Mouse (Mus musculus) lung, postnatal 0 days (tissue): ENCODE results near the gene Ddah1. TPM values are rescaled to one million over a fixed set of nuclear protein-coding genes. Genes with fewer than 3 reads are reported as not detected.

Source experiments
- ATAC-seq: fragments of 200-750 bp; cut with Nextera tagmentation; 2 replicates; pipeline ENCODE4 v1.8.0; 2017; ENCODE audit warnings: moderate library complexity
- DNase-seq: peaks from one replicate; pipeline ENCODE4 v3.0.0-alpha.2; 2016; ENCODE audit warnings: low spot score
- H3K27ac ChIP-seq: fragments of 300-500 bp; sonication (generic); 2 replicates; pipeline ENCODE4 v1.5.1; 2014; ENCODE audit warnings: antibody characterized with exemption, mild to moderate bottlenecking, low read length, mixed read lengths
- H3K27me3 ChIP-seq: fragments of 300-500 bp; sonication (generic); replicated peaks from 2 replicates; pipeline ENCODE4 v1.6.1; 2014; ENCODE audit warnings: low read length, mixed read lengths; ENCODE audit not compliant: insufficient read depth
- H3K36me3 ChIP-seq: fragments of 300-500 bp; sonication (generic); 2 replicates; pipeline ENCODE4 v1.6.1; 2014; ENCODE audit warnings: low read length, mixed read lengths; ENCODE audit not compliant: insufficient read depth
- H3K4me1 ChIP-seq: fragments of 300-500 bp; sonication (generic); 2 replicates; pipeline ENCODE4 v1.6.1; 2014; ENCODE audit warnings: antibody characterized with exemption, low read depth, low read length, mixed read lengths; ENCODE audit not compliant: insufficient read depth
- H3K4me2 ChIP-seq: fragments of 300-500 bp; sonication (generic); replicated peaks from 2 replicates; pipeline ENCODE4 v1.6.1; 2014; ENCODE audit warnings: low read depth, mild to moderate bottlenecking, low read length, moderate library complexity, mixed read lengths
- H3K4me3 ChIP-seq: fragments of 300-500 bp; sonication (generic); 2 replicates; pipeline ENCODE4 v1.5.1; 2014; ENCODE audit warnings: low read depth, low read length
- H3K9ac ChIP-seq: fragments of 300-500 bp; sonication (generic); replicated peaks from 2 replicates; pipeline ENCODE4 v1.6.1; 2014; ENCODE audit warnings: low read depth, mild to moderate bottlenecking
- H3K9me3 ChIP-seq: fragments of 300-500 bp; sonication (generic); 2 replicates; pipeline ENCODE4 v1.6.1; 2016; ENCODE audit warnings: low read length, mixed read lengths
- CTCF ChIP-seq: IDR thresholded peaks from 2 replicates; pipeline ENCODE4 v1.5.1; 2016; ENCODE audit warnings: antibody characterized with exemption, mild to moderate bottlenecking
- EP300 ChIP-seq: IDR thresholded peaks from 2 replicates; pipeline ENCODE4 v1.6.1; 2016; ENCODE audit warnings: antibody characterized with exemption, mild to moderate bottlenecking, control low read depth
- WGBS: fragments of 180-500 bp; shearing (Covaris S2); extraction: QIAGEN DNeasy Blood & Tissue Kit; methylation state at CpG from one replicate; pipeline ENCODE4 v1.1.7; 2014; 5-methylcytosine and 5-hydroxymethylcytosine counted together
- polyA plus RNA-seq: library from polyadenylated mRNA; unstranded; fragments of >200 nt; fragmentation: Nextera tagmentation; extraction: Ambion mirVana; gene quantifications from 2 replicates; pipeline ENCODE4 v1.2.1, GENCODE M21; 2015

The Ddah1 gene
- polyA plus RNA-seq, 1 experiment from 2014 or later: 20.2 TPM

DNA sequence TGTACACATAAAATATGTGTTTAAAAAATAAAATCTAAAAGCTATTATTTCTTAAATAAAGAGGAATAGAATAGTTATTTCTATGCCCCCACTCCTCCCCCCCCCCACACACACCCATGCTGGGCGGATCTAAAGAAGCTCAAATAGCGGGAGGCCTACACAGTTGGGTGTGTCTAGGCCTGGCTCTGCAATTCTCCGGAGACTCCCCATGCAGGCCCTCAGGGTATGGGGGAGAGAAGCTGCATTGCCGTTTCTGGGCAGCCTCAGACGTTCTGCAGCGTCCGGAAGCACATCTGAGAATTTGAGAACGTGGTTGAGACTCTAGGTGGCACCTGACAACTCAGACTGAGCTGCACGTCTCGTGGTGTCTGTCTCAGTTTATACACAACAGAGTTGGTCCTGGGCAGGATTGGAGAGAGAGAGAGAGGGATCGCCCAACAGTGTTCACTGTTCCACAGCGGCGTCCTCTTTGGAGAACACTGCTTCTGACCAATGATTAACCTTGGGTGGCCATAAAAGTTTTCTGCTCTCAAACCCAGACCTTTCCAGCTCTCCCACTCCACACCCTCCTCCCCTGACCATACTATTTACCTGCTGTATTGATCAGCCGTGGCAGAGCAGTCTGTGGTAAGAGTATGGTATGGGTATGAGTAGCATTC lies 22.4 kb downstream of the Ddah1 start:
- Histone ChIP-seq H3K4me1 (no peaks in the 10 kb centered on the region), H3K4me2 (no peak overlapping the region), H3K4me3 (no peak overlapping the region), H3K9ac (no peak overlapping the region), H3K27ac (no peak overlapping the region), H3K27me3 (no peaks in the 10 kb centered on the region), H3K9me3 (no peaks in the 10 kb centered on the region), H3K36me3 (no peaks in the 10 kb centered on the region)
- WGBS: 67% methylated on average over 14 of the region's 14 CpGs
- TF ChIP-seq EP300 (no peak), CTCF (no peak)
- DNase-seq (no peak), ATAC-seq (no peak)

DNA sequence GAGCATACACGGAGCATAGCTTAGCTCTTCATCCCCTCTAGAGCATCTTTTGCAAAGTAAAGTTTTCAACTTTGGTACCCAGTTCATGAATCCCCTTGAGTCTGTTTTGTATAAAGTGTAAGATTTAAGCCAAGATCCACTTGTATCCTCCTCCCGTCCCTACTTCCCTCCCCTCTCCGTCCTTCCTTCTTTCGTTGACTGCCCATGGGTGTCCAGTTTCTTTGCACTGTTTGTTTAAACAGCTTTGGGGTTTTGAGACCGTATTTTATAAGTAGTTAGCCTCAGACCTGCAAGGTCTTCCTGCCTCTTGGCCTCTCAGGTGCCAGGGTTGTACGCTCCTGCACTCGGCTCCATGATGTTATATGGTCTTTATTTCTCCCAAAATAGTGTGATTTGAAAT lies 26.8 kb downstream of the Ddah1 start:
- no peaks in the 10 kb centered on the region for H3K9me3 ChIP-seq
- ATAC-seq: no peak
- H3K36me3 ChIP-seq: no peaks in the 10 kb centered on the region
- H3K9ac ChIP-seq: no peak overlapping the region
- H3K4me2 ChIP-seq: no peak overlapping the region
- H3K4me1 ChIP-seq: no peaks in the 10 kb centered on the region
- 62% methylated on average over 7 of the region's 7 CpGs for WGBS
- H3K27ac ChIP-seq: no peak overlapping the region
- DNase-seq: no peak
- no peaks in the 10 kb centered on the region for H3K27me3 ChIP-seq
- TF ChIP-seq CTCF (no peak), EP300 (no peak)
- H3K4me3 ChIP-seq: no peak overlapping the region

DNA sequence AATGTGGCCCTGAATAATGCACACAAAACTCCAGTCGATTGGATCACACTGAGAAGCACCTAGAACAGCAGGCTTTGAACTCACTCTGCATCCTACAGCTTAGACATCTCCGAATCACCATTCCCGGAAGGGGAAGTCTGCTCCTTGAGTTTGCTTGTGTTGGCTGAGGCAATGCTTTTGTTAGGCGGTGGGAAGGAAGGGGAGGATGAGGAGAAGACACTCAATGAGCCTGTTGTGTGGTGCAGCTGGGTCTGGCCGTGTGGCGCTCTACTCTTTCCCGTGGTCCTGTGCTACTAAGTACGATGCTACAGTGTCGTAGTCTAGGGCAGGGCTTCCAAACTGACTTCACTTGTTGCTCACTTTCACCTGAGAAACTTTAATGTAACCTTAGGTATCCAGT lies 28.8 kb downstream of the Ddah1 start:
- DNase-seq: no peak
- no peak overlapping the region for H3K9ac ChIP-seq
- WGBS: 57% methylated on average over 9 of the region's 9 CpGs
- TF ChIP-seq EP300 (no peak), CTCF (no peak)
- peak; percentile 28; the same call in 1 of the 2 replicates for ATAC-seq
- no peak overlapping the region for H3K4me3 ChIP-seq
- no peaks in the 10 kb centered on the region for H3K36me3 ChIP-seq
- no peaks in the 10 kb centered on the region for H3K27me3 ChIP-seq
- H3K9me3 ChIP-seq: no peaks in the 10 kb centered on the region
- no peaks in the 10 kb centered on the region for H3K4me1 ChIP-seq
- H3K4me2 ChIP-seq: no peak overlapping the region
- no peak overlapping the region for H3K27ac ChIP-seq

DNA sequence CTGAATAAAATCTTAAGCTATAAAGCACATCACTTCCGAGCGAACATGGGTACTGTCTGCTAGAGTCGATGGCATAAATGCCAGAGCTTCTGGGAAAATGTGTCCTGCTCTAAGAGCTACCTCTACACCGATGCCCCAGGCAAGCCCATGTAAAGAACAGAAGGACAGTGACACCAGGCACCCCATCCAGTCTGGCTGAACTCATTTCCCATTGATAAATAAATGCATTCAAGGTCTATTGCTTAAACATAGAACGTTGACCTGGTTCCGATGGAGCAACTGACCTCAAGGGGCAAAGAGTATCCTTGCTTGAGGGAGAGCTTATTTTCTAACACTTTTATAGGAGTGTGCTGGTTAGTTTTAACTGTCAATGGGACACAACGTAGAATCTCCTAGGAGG lies 30.6 kb downstream of the Ddah1 start:
- Histone ChIP-seq H3K36me3 (no peaks in the 10 kb centered on the region), H3K9me3 (no peaks in the 10 kb centered on the region), H3K27ac (no peak overlapping the region), H3K4me1 (no peaks in the 10 kb centered on the region), H3K4me3 (no peak overlapping the region), H3K4me2 (no peak overlapping the region), H3K27me3 (no peaks in the 10 kb centered on the region), H3K9ac (no peak overlapping the region)
- DNase-seq: no peak
- no peak for TF ChIP-seq EP300
- TF ChIP-seq CTCF: no peak
- WGBS: 87% methylated on average over 7 of the region's 7 CpGs
- no peak for ATAC-seq

DNA sequence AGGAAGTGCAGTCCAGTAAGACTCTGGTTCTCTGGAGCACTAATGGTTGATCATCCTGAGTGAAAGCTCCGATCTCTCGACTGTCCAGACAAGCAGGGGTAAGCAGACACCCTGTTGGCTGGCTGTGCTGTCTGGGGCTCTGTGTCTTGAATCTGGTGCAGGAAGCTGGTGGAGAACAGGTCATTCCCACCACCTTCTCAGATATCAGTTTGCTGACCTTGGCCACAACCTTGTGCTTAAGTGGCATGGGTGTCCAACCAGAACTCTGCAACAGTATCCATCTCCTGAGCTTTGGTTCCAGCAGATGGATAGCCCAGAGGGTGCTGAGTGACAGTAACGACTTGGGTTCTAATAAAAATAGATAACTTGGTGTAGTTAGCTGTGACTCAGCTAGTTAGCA lies 31.8 kb downstream of the Ddah1 start:
- H3K9ac ChIP-seq: no peak overlapping the region
- no peaks in the 10 kb centered on the region for H3K4me1 ChIP-seq
- TF ChIP-seq CTCF: no peak
- no peak for TF ChIP-seq EP300
- 58% methylated on average over 3 of the region's 3 CpGs for WGBS
- no peak overlapping the region for H3K4me2 ChIP-seq
- H3K27ac ChIP-seq: no peak overlapping the region
- DNase-seq: no peak
- no peaks in the 10 kb centered on the region for H3K9me3 ChIP-seq
- H3K27me3 ChIP-seq: no peaks in the 10 kb centered on the region
- no peaks in the 10 kb centered on the region for H3K36me3 ChIP-seq
- no peak overlapping the region for H3K4me3 ChIP-seq
- no peak for ATAC-seq

DNA sequence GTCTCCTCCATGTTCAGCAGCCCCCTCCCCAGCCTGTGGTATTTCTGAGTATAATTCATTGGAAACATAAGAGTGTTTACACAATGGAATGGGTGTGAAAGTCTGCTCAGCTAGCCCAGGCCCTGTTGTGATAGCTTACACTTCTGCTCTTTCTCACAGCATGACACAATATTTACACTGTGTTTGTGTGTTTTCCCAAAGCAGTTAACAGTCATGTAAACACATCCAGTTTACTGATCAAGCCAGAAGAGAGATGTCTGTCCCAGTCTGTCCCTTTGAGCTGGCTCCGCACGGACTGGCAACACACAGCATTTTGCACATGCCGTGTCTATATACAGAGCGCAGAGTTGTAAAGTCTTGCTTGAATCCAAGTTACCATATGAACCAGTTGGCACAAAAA lies 32.2 kb downstream of the Ddah1 start:
- Histone ChIP-seq H3K4me3 (no peak overlapping the region), H3K4me2 (no peak overlapping the region), H3K9ac (no peak overlapping the region), H3K27ac (no peak overlapping the region), H3K4me1 (no peaks in the 10 kb centered on the region), H3K36me3 (no peaks in the 10 kb centered on the region), H3K9me3 (no peaks in the 10 kb centered on the region), H3K27me3 (no peaks in the 10 kb centered on the region)
- 60% methylated on average over 4 of the region's 4 CpGs for WGBS
- TF ChIP-seq EP300 (no peak), CTCF (no peak)
- ATAC-seq (peak; percentile 19; the same call in 1 of the 2 replicates), DNase-seq (peak; percentile 23)

DNA sequence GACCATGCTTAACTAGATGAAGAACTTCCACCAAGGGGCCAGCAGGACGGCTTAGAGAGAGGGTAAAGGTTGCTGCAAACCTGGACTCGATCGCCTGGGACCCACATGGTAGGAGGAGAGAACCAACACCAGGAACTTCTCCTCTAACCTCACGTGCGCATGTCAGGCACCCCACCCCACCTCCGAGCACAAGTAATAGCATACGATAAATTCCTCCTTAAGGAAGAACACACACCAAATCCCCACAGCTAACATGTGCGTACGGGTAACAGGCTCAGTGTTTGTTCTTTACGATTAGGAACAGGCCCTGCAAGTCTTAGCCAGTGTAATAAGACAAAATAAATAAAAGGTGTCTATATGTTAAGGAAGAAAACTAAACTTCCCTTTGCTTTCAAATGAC lies 35.9 kb downstream of the Ddah1 start:
- Histone ChIP-seq H3K36me3 (no peaks in the 10 kb centered on the region), H3K27me3 (no peaks in the 10 kb centered on the region), H3K4me3 (no peak overlapping the region), H3K4me2 (no peak overlapping the region), H3K27ac (no peak overlapping the region), H3K9ac (no peak overlapping the region), H3K4me1 (peaks cover 1% of the 10 kb centered on the region; the same call in 1 of the 2 replicates), H3K9me3 (no peaks in the 10 kb centered on the region)
- 55% methylated on average over 10 of the region's 10 CpGs for WGBS
- ATAC-seq (no peak), DNase-seq (no peak)
- TF ChIP-seq CTCF: no peak
- TF ChIP-seq EP300: no peak
